In genomic region chr15:31264827-31265226, GRCm38 (mm10) we compare ENCODE assay signal across 9 mouse cellular contexts. TPM values are rescaled to one million over a fixed set of nuclear protein-coding genes. Genes with fewer than 3 reads are reported as not detected.
DNase-seq lines count a peak whose midpoint lies in the region; ATAC-seq and TF ChIP-seq lines count a peak whose summit lies in the region.
"Had no signal": no experiment of that assay in that cellular context is flagged by ENCODE, and none has a peak within 500 bp of the region (broad histone marks: within the 10 kb centered on the region; RNA-seq: fewer than 3 reads in every experiment).

No protein-coding gene starts in this region.

- H3K27ac ChIP-seq in ES-E14 (ENCODE audit: insufficient read depth, low read depth, low read length, poor library complexity, severe bottlenecking): no peak overlapping the region
- no peak overlapping the region for H3K27ac ChIP-seq in cerebellum, adult 2 months (ENCODE audit: insufficient read depth, low read length)
- H3K27ac ChIP-seq in hindbrain, embryonic 12.5 days: no peak overlapping the region
- H3K27ac ChIP-seq: heart, embryonic 13.5 days had no signal

- H3K9me3 ChIP-seq in ES-E14 (ENCODE audit: control insufficient read depth, insufficient read depth, low read depth, low read length): no peaks in the 10 kb centered on the region
- H3K9me3 ChIP-seq in hindbrain, embryonic 12.5 days (replicated peaks): no peaks in the 10 kb centered on the region
- H3K9me3 ChIP-seq: heart, embryonic 13.5 days had no signal

- H3K27me3 ChIP-seq in cerebellum, adult 2 months (ENCODE audit: control insufficient read depth, insufficient read depth, low read length): no peaks in the 10 kb centered on the region
- no peaks in the 10 kb centered on the region for H3K27me3 ChIP-seq in hindbrain, embryonic 12.5 days

- no peaks in the 10 kb centered on the region for H3K36me3 ChIP-seq in ES-E14 (ENCODE audit: control insufficient read depth, insufficient read depth, low read length, poor library complexity, severe bottlenecking)
- no peaks in the 10 kb centered on the region for H3K36me3 ChIP-seq in hindbrain, embryonic 12.5 days
- H3K36me3 ChIP-seq: heart, embryonic 13.5 days had no signal

- no peak for TF ChIP-seq POLR2A in cerebellum, adult 2 months (IDR thresholded peaks at IDR 0.05; ENCODE audit: borderline replicate concordance, insufficient read depth, low read length)

- H3K4me3 ChIP-seq in ES-E14 (ENCODE audit: insufficient read depth in 1 of 2, low read depth in 1 of 2, low read length in 2 of 2, poor library complexity in 1 of 2, severe bottlenecking in 1 of 2): no peak overlapping the region
- no peak overlapping the region for H3K4me3 ChIP-seq in cerebellum, adult 2 months (replicated peaks; ENCODE audit: insufficient read depth, low read depth, low read length)
- no peak overlapping the region for H3K4me3 ChIP-seq in hindbrain, embryonic 12.5 days
- H3K4me3 ChIP-seq: heart, embryonic 13.5 days had no signal

- no peak overlapping the region for H3K9ac ChIP-seq in ES-E14 (ENCODE audit: insufficient read depth, low read depth, low read length, poor library complexity, severe bottlenecking)
- H3K9ac ChIP-seq in hindbrain, embryonic 12.5 days: no peak overlapping the region
- H3K9ac ChIP-seq: heart, embryonic 13.5 days had no signal

- no peak overlapping the region for H3K4me2 ChIP-seq in hindbrain, embryonic 12.5 days (replicated peaks)
- H3K4me2 ChIP-seq: heart, embryonic 13.5 days had no signal

- TF ChIP-seq CTCF in cerebellum, adult 2 months (IDR thresholded peaks at IDR 0.05; ENCODE audit: borderline replicate concordance, insufficient read depth, low read depth, low read length): peak; percentile 73

- DNase-seq in ES-E14 (ENCODE audit: low read depth, low spot score): peak; percentile 46
- DNase-seq in cerebellum, adult 2 months: peak; percentile 64 to 75
- DNase-seq in frontal cortex, adult 2 months (ENCODE audit: extremely low spot score in 1 of 2, low spot score in 1 of 2): peak; percentile 76 to 93
- DNase-seq in layer of hippocampus, postnatal 14 days (ENCODE audit: low spot score in 2 of 2): peak; percentile 83 to 89
- peak; percentile 87 for DNase-seq in lung, postnatal 10 days
- DNase-seq in retina, embryonic 14.5 days (ENCODE audit: low spot score): peak; percentile 90
- DNase-seq in thymus, postnatal 25 days: peak; percentile 70

- in situ Hi-C loops in ES-E14 (cut with MboI; ENCODE audit: low sequenced_read_pairs in 2 of 2, unreplicated experiment in 2 of 2): loop anchor here in 1 of 2 experiments (25.0 kb wide), 1 partner anchor 328 kb away; no protein-coding TSS in a partner anchor

- WGBS in cerebellum, adult 2 months: 40% methylated on average over 6 of the region's 6 CpGs
- WGBS in hindbrain, embryonic 12.5 days: 35% methylated on average over 6 of the region's 6 CpGs

- H3K4me1 ChIP-seq in ES-E14 (ENCODE audit: control insufficient read depth in 2 of 2, insufficient read depth in 2 of 2, low read length in 2 of 2, poor library complexity in 1 of 2): no peaks in the 10 kb centered on the region
- H3K4me1 ChIP-seq in cerebellum, adult 2 months (ENCODE audit: control insufficient read depth, insufficient read depth, low read length): no peaks in the 10 kb centered on the region
- no peaks in the 10 kb centered on the region for H3K4me1 ChIP-seq in hindbrain, embryonic 12.5 days
- H3K4me1 ChIP-seq: heart, embryonic 13.5 days had no signal

- peak; percentile 87 for ATAC-seq in hindbrain, embryonic 12.5 days (ENCODE audit: low FRiP score)

TF ChIP-seq in ES-E14, 5 proteins besides CTCF, POLR2A, EP300 and RAD21:
- no peak for TF ChIP-seq MAFK (IDR thresholded peaks at IDR 0.05; ENCODE audit: insufficient read depth, low read depth, low read length)
- TF ChIP-seq ZC3H11A (IDR thresholded peaks at IDR 0.05; ENCODE audit: borderline replicate concordance, low read depth, low read length): peak; percentile 76

RNA-seq across cellular contexts. Expression of gene Dap, which starts 40.7 kb away (rescaled TPM):
- total RNA-seq in ES-E14 (2012; rRNA removed): 1.4 and 4.1 TPM in 2 replicates
- 21.9 and 25.9 TPM in 2 replicates for polyA plus RNA-seq in cerebellum, adult 2 months (2012; rRNA removed)
- 13.3 and 14.9 TPM in 2 replicates for polyA plus RNA-seq in frontal cortex, adult 2 months (2012; rRNA removed)
- polyA plus RNA-seq in hindbrain, embryonic 12.5 days (2016; fragmentation: Nextera tagmentation; extraction: Ambion mirVana): 59.1 and 59.4 TPM in 2 replicates
- 10 to 100 TPM; 14.7 to 17.0 TPM for total RNA-seq in layer of hippocampus, postnatal 14 days (2021)
